Mouse (Mus musculus): ENCODE measurements around the gene Mmgt2.

GRCm38 (mm10) chr11:62629352-62630224, 18.9 kb upstream of the Mmgt2 start:
- TF ChIP-seq POLR2A (IDR thresholded peaks at IDR 0.05; ENCODE audit: extremely low read depth, insufficient read depth, low read length) = no peak
- TF ChIP-seq CTCF (IDR thresholded peaks at IDR 0.05; ENCODE audit: extremely low read depth, insufficient read depth, low read length) = no peak
